Mouse (Mus musculus) kidney, adult 8-10 months (tissue): ENCODE results near the gene Cttn.

Source experiments
- DNase-seq, 2 experiments: peaks; one replicate each; pipeline ENCODE4 v3.0.0; 2022

Gene Cttn

GRCm38 (mm10) chr7:144470545-144471059, at the start of gene Cttn:
Gene Cttn, minus strand, starts transcription at chr7:144471009.
- DNase-seq: peak; percentile 88 to 93

GRCm38 (mm10) chr7:144519852-144520251, 49.0 kb upstream of the Cttn start:
- DNase-seq: no peak

GRCm38 (mm10) chr7:144516711-144517110, 45.9 kb upstream of the Cttn start:
- DNase-seq: no peak

- no peak for DNase-seq
Measured at GRCm38 (mm10) chr7:144509090-144509489, 38.3 kb upstream of the Cttn start.

GRCm38 (mm10) chr7:144506807-144507206, 36.0 kb upstream of the Cttn start:
- DNase-seq: no peak

- no peak for DNase-seq
Measured at GRCm38 (mm10) chr7:144503959-144504358, 33.1 kb upstream of the Cttn start.

GRCm38 (mm10) chr7:144492931-144493330, 22.1 kb upstream of the Cttn start:
- no peak for DNase-seq

GRCm38 (mm10) chr7:144490201-144490873, 19.5 kb upstream of the Cttn start:
- DNase-seq: peak; percentile 59 to 62

- no peak for DNase-seq
Measured at GRCm38 (mm10) chr7:144489067-144489774, 18.4 kb upstream of the Cttn start.

- DNase-seq: peak; percentile 33 to 35
Measured at GRCm38 (mm10) chr7:144480314-144480713, 9.5 kb upstream of the Cttn start.

- DNase-seq: no peak
Measured at GRCm38 (mm10) chr7:144479569-144479968, 8.8 kb upstream of the Cttn start.

GRCm38 (mm10) chr7:144475741-144476140, 4.9 kb upstream of the Cttn start:
- peak; percentile 83 to 84 for DNase-seq

GRCm38 (mm10) chr7:144473486-144473885, 2.7 kb upstream of the Cttn start:
- peak in 1 of 2 experiments; percentile 34 for DNase-seq

- DNase-seq: no peak
Measured at GRCm38 (mm10) chr7:144471103-144471502, 294 bp upstream of the Cttn start.

- no peak for DNase-seq
Measured at GRCm38 (mm10) chr7:144469908-144470544, 783 bp downstream of the Cttn start.

- peak; percentile 71 to 72 for DNase-seq
Measured at GRCm38 (mm10) chr7:144469181-144469641, 1.6 kb downstream of the Cttn start.

GRCm38 (mm10) chr7:144468741-144469140, 2.1 kb downstream of the Cttn start:
- DNase-seq: no peak

- DNase-seq: no peak
Measured at GRCm38 (mm10) chr7:144462577-144462976, 8.2 kb downstream of the Cttn start.

GRCm38 (mm10) chr7:144461246-144461902, 9.4 kb downstream of the Cttn start:
- DNase-seq: no peak

- DNase-seq: no peak
Measured at GRCm38 (mm10) chr7:144458881-144459280, 11.9 kb downstream of the Cttn start.

GRCm38 (mm10) chr7:144450661-144451060, 20.1 kb downstream of the Cttn start:
- no peak for DNase-seq

- peak; percentile 82 to 84 for DNase-seq
Measured at GRCm38 (mm10) chr7:144449637-144450570, 20.9 kb downstream of the Cttn start.
